Mouse (Mus musculus) kidney, embryonic 16.5 days (tissue): ENCODE data around the gene Prps1. TPM values are rescaled to one million over a fixed set of nuclear protein-coding genes. Genes with fewer than 3 reads are reported as not detected.
"Not testable (repeated sequence)": the region's sequence is repeated elsewhere in the genome, so short reads cannot be mapped to it uniquely, and the experiment has no call there.

Experiments used
- ATAC-seq: fragments of 200-750 bp; cut with Nextera tagmentation; 2 replicates; pipeline ENCODE4 v1.8.0; 2017; ENCODE audit warnings: moderate TSS enrichment; ENCODE audit not compliant: low FRiP score, low TSS enrichment
- H3K27ac ChIP-seq: fragments of 300-500 bp; sonication (generic); 2 replicates; pipeline ENCODE4 v1.5.1; 2014; ENCODE audit warnings: low read length
- H3K27me3 ChIP-seq: fragments of 300-500 bp; sonication (generic); 2 replicates; pipeline ENCODE4 v1.6.1; 2014; ENCODE audit warnings: low read length, control low read depth, mixed read lengths; ENCODE audit not compliant: insufficient read depth
- H3K36me3 ChIP-seq: fragments of 300-500 bp; sonication (generic); 2 replicates; pipeline ENCODE4 v1.6.1; 2014; ENCODE audit warnings: low read length, control low read depth, mixed read lengths; ENCODE audit not compliant: insufficient read depth
- H3K4me1 ChIP-seq: fragments of 300-500 bp; sonication (generic); 2 replicates; pipeline ENCODE4 v1.6.1; 2014; ENCODE audit warnings: low read length, control low read depth, mixed read lengths; ENCODE audit not compliant: insufficient read depth
- H3K4me2 ChIP-seq: fragments of 300-500 bp; sonication (generic); replicated peaks from 2 replicates; pipeline ENCODE4 v1.6.1; 2014; ENCODE audit warnings: low read depth, low read length
- H3K4me3 ChIP-seq: fragments of 300-500 bp; sonication (generic); 2 replicates; pipeline ENCODE4 v1.5.1; 2014; ENCODE audit warnings: mild to moderate bottlenecking, low read length
- H3K9ac ChIP-seq: fragments of 300-500 bp; sonication (generic); replicated peaks from 2 replicates; pipeline ENCODE4 v1.6.1; 2014; ENCODE audit warnings: low read length
- H3K9me3 ChIP-seq: fragments of 300-500 bp; sonication (generic); 2 replicates; pipeline ENCODE4 v1.6.1; 2016; ENCODE audit warnings: low read length, control low read depth
- WGBS: fragments of 180-500 bp; shearing (Covaris S2); extraction: QIAGEN DNeasy Blood & Tissue Kit; methylation state at CpG from one replicate; pipeline ENCODE4 v1.1.7; 2014; 5-methylcytosine and 5-hydroxymethylcytosine counted together
- polyA plus RNA-seq: library from polyadenylated mRNA; unstranded; fragments of >200 nt; fragmentation: Nextera tagmentation; extraction: Ambion mirVana; gene quantifications from 2 replicates; pipeline ENCODE4 v1.2.1, GENCODE M21; 2015

Prps1 gene
- polyA plus RNA-seq, 1 experiment from 2014 or later, result 45.3 TPM

DNA sequence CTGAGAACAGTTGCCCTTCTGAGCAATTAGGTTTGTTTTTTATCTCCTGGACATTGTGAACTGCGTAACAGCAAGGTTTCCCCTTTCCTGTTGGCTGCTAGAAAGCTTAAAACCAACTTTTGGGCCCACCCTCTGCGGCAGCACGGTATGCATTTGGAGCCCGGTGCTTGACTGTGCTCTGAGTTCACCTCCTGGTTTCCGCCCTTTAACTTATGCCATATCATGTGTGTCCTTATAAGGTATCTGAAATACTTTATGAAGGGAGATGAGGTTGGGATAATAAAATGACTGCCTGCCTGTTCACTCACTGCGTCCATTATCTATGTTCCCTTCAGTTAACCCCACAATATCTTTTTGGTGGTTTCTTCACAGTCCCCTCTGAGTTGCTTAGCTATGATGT, 37.8 kb downstream of the Prps1 start:
- WGBS, result 79% methylated on average over 6 of the region's 6 CpGs
- Histone ChIP-seq H3K9me3 (no peaks in the 10 kb centered on the region), H3K4me2 (no peak overlapping the region), H3K4me1 (no peaks in the 10 kb centered on the region), H3K9ac (no peak overlapping the region), H3K4me3 (no peak overlapping the region), H3K27me3 (peaks cover 23% of the 10 kb centered on the region; the same call in 1 of the 2 replicates), H3K36me3 (no peaks in the 10 kb centered on the region), H3K27ac (no peak overlapping the region)
- ATAC-seq, result no peak

DNA sequence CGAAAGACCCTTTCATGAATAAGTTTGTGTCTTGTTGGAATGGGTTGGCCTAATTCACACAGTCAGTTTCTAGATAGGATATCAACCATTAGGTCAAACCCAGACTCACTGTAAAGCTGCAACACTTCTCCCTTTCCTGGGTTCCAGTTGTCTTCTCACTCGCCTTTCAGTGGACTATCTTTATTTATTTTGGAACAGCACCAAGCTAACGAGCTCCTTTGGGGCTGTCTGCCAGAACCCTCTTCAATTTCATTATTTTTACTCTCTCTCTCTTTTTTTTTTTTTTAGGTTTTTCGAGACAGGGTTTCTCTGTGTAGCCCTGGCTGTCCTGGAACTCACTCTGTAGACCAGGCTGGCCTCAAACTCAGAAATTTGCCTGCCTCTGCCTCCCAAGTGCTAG, 42.0 kb downstream of the Prps1 start:
- not testable (repeated sequence) for H3K27ac ChIP-seq, H3K4me1 ChIP-seq, H3K4me3 ChIP-seq, H3K27me3 ChIP-seq, H3K36me3 ChIP-seq, ATAC-seq, H3K9me3 ChIP-seq, H3K9ac ChIP-seq, H3K4me2 ChIP-seq
- WGBS, result 54% methylated on average over 4 of the region's 4 CpGs

DNA sequence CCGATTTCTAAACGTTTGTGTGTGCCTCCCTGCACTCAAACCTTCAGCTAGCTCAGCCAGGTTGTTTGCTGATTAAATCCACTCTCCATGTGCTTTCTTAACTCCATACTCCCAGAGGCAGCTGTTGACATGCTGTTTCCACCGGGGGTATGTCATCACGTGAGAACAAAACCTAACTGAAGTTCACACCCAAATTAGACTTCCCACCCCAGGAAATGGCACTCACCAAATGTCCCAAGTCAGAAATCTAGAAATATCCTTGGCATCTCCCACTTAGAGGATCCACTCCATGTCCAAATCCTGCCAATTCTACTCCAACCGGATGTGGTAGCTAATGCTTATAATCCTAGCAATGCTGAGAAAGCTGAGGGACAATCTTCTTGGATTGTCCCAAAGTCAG, 43.9 kb downstream of the Prps1 start:
- no peak for ATAC-seq
- Histone ChIP-seq H3K9me3 (no peaks in the 10 kb centered on the region), H3K4me1 (no peaks in the 10 kb centered on the region), H3K9ac (no peak overlapping the region), H3K27me3 (peaks cover 7% of the 10 kb centered on the region), H3K27ac (no peak overlapping the region), H3K4me3 (no peak overlapping the region), H3K36me3 (no peaks in the 10 kb centered on the region), H3K4me2 (no peak overlapping the region)
- WGBS, result 69% methylated on average over 5 of the region's 5 CpGs

DNA sequence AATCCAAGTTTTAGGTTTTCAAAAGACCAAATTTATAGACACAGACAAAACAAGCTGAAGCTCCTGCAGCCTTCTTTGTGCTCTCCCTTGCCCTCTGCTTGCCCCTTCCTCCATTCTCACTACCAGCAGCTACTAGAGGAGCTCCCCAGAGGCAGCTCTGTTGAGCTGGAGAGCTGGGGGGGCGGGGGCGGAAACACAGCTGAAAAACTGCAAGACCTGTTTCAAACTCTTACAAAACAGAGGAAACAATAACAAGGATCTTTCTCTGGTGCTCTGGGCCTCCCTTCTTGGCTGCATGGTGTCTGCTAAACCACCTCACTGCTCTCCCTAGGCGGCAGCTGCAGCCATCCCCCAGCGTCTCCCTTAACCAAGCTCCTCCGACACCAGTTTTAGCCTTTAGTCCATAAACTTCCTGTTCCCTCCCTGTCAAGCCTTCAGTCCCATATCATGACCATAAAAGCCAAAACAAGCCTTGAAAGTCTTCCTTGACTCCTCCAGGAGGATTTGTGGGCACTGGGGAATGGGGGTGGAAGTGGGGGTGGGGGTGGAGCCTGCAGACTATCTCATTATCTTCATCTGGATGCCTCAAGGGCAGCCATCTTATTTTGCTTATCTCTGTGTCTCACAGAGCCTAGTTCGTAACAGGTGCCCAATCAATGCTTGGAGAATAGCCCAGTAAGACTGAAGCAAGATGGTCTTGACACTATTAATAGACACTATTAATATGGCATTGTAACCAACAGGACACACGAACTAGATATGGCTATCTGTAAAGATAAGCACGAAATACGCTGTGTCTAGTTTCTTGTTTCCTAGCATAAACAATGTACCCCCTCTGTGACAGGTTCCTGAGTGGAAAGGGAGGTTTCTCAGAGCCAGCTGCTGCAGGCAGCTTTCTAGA, 45.2 kb downstream of the Prps1 start:
- H3K4me3 ChIP-seq, result no peak overlapping the region
- ATAC-seq, result no peak
- H3K27me3 ChIP-seq, result peaks cover 8% of the 10 kb centered on the region
- H3K4me2 ChIP-seq, result no peak overlapping the region
- no peaks in the 10 kb centered on the region for H3K4me1 ChIP-seq
- H3K9me3 ChIP-seq, result no peaks in the 10 kb centered on the region
- no peaks in the 10 kb centered on the region for H3K36me3 ChIP-seq
- no peak overlapping the region for H3K27ac ChIP-seq
- WGBS, result 58% methylated on average over 9 of the region's 9 CpGs
- H3K9ac ChIP-seq, result no peak overlapping the region

DNA sequence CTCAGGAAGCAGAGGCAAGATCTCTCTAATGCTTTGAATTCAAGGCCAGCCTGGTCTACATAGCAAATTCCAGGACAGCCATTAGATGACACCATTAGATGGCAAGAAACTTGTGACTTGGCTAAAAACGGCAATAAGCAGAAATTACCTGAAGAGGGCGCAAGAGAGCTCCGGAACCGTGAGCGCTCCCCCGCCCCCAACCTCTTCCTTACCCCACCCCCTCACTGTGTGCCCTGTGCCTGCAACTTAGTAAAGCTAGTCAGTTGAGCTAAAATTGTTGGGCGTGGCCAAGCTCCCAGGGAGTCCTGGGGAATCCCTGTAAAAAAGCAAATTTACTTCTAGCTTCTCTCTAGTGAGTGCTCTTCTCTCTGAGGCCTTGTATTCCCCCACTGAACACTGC, 47.5 kb downstream of the Prps1 start:
- 35% methylated on average over 7 of the region's 7 CpGs for WGBS

DNA sequence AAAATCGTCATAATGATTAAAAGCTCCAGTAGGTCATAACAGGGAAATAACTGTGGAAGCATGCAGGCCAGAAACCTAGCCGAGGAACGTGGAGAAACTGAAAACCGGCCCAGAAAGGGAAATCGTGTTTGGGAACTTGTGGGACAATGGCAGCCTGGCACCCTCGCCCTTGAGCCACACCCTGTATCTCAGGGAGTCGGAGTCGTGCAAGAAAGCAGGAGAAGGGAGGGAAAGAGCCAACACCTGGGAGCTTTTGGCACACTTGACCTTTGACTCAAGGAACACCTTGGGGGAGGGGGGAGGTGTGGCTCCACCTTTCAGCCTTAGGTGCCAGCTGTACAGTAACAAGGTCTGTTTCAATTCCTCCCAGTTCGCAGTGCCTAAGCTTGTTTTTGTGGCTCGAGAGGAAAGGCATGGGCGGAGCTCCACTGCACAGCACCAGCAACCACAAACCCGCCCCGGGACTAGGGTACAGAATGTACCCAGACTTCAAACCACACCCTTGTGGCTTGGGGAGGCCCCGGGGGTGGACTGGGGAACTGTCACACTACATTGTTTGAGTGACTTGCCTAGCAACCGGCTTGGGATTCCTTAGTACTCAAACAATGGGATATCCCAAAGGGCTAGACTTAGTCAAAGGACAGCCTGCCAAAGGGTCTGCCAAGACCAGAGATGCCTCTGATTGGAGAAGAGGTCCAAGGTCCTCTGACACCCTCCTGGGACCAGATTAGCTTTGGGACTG, 49.3 kb downstream of the Prps1 start:
- Histone ChIP-seq H3K4me1 (peaks cover 3% of the 10 kb centered on the region; the same call in 1 of the 2 replicates), H3K36me3 (no peaks in the 10 kb centered on the region), H3K9ac (no peak overlapping the region), H3K27ac (no peak overlapping the region), H3K27me3 (peaks cover 14% of the 10 kb centered on the region; the same call in 1 of the 2 replicates), H3K4me2 (no peak overlapping the region), H3K4me3 (no peak overlapping the region), H3K9me3 (no peaks in the 10 kb centered on the region)
- ATAC-seq, result no peak; the same call in 1 of the 2 replicates
- WGBS, result 57% methylated on average over 15 of the region's 15 CpGs

More for the DNA sequence above, 47.5 kb downstream of the Prps1 start:
- Histone ChIP-seq H3K4me2 (no peak overlapping the region), H3K36me3 (no peaks in the 10 kb centered on the region), H3K27ac (no peak overlapping the region), H3K9ac (no peak overlapping the region), H3K4me1 (no peaks in the 10 kb centered on the region), H3K9me3 (no peaks in the 10 kb centered on the region), H3K4me3 (no peak overlapping the region), H3K27me3 (peaks cover 17% of the 10 kb centered on the region)
- peak; percentile 74; the same call in 1 of the 2 replicates for ATAC-seq

DNA sequence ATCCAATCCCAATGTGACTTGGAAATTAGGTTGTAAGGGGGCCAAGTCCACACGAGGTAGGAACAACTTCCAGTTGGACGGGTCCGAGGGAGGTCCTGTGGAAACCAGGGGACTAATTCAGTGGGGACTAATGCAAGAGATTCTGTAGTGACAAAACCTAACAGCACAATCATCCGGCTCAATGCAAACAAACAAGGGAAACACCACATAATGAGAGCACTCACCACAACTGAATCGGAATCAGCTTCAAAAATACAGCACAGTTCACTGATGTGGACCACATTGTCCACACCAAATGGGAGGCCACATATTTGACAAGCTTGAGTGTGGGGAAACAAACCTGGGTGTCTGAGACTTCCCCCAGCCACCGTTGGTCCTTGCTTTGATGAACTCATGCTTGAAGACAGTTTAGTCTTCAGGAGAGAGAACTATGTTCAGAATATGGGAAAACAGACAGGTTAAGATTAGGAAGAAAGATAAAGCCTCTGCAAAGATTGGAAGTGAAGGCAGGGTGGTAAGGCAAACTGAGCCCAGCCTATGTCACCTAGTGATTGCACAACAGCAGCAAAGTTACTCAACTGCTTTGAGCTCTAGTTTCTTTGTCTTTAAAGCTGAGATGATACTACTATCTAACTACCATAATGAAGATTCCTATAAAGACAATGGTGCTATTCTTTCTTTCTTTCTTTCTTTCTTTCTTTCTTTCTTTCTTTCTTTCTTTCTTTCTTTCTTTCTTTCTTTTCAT, 50.2 kb downstream of the Prps1 start:
- H3K4me3 ChIP-seq, result no peak overlapping the region
- no peak overlapping the region for H3K4me2 ChIP-seq
- H3K27me3 ChIP-seq, result peaks cover 18% of the 10 kb centered on the region; the same call in 1 of the 2 replicates
- 78% methylated on average over 6 of the region's 6 CpGs for WGBS
- ATAC-seq, result no peak
- no peak overlapping the region for H3K9ac ChIP-seq
- H3K4me1 ChIP-seq, result peaks cover 8% of the 10 kb centered on the region; the same call in 1 of the 2 replicates
- H3K27ac ChIP-seq, result no peak overlapping the region
- no peaks in the 10 kb centered on the region for H3K36me3 ChIP-seq
- H3K9me3 ChIP-seq, result no peaks in the 10 kb centered on the region

DNA sequence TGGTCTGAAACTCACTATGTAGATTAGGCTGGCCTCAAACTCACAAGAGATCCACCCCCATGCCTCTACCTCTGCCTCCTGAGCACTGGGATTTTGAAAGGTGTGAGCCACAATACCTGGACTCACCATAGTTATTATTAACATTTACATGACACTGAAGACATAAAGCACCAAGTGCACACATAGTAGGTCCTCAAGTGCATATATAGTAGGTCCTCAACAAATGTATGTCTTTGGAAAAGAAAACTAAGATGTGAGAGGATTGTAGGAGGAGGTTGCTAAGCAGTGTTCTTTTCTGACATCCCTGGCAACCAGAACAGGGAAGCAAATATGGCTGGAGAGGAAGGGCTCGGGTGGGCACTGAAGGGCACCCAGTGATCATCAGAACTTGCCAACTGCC, 51.0 kb downstream of the Prps1 start:
- Histone ChIP-seq H3K4me1 (peaks cover 8% of the 10 kb centered on the region; the same call in 1 of the 2 replicates), H3K4me3 (no peak overlapping the region), H3K27ac (no peak overlapping the region), H3K9ac (no peak overlapping the region), H3K27me3 (peaks cover 23% of the 10 kb centered on the region; the same call in 1 of the 2 replicates), H3K4me2 (no peak overlapping the region), H3K9me3 (no peaks in the 10 kb centered on the region), H3K36me3 (no peaks in the 10 kb centered on the region)
- WGBS, result 86% methylated on average over 1 of the region's 1 CpGs
- no peak for ATAC-seq

DNA sequence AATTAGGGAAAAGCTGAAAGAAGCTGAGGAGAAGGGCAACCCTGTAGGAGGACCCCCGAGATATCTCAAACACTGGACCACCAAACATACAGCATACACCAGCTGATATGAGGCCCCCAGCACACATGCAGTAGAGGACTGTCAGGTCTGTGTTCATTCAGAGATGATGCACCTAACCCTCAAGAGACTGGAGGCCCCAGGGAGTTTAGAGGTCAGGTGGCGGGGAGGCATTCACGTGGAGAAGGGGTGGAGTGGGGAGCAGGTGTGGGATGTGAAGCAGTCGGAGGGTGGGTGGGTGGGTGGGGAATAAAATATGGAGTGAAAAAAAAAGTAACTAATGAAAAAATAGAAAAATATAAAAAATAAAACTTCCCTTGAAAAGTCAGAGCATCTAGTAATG, 52.4 kb downstream of the Prps1 start:
- 79% methylated on average over 4 of the region's 4 CpGs for WGBS
- H3K36me3 ChIP-seq, H3K9ac ChIP-seq, H3K27ac ChIP-seq, ATAC-seq, H3K4me2 ChIP-seq, H3K4me1 ChIP-seq, H3K9me3 ChIP-seq, H3K4me3 ChIP-seq: not testable (repeated sequence)
- peaks cover 23% of the 10 kb centered on the region; the same call in 1 of the 2 replicates for H3K27me3 ChIP-seq
